Mouse (Mus musculus) embryonic facial prominence, embryonic 12.5 days (tissue): ENCODE measurements at regions not wholly inside any gene's neighbourhood (a gene's known extent, or its start where the extent isn't known, plus 50 kb on each side); places are given as distances from the start of the nearest gene placed in this dataset.

Experiments used
- ATAC-seq: fragments of 200-750 bp; cut with Nextera tagmentation; 2 replicates; pipeline ENCODE4 v1.8.0; 2017; ENCODE audit not compliant: insufficient number of reproducible peaks, insufficient read depth, low FRiP score, low TSS enrichment
- H3K27ac ChIP-seq: fragments of 300-500 bp; sonication (generic); 2 replicates; pipeline ENCODE4 v1.5.1; 2016; ENCODE audit warnings: mild to moderate bottlenecking
- H3K27me3 ChIP-seq: fragments of 300-500 bp; sonication (generic); 2 replicates; pipeline ENCODE4 v1.6.1; 2016; ENCODE audit warnings: mild to moderate bottlenecking, moderate library complexity
- H3K36me3 ChIP-seq: fragments of 300-500 bp; sonication (generic); 2 replicates; pipeline ENCODE4 v1.6.1; 2016; ENCODE audit warnings: mild to moderate bottlenecking
- H3K4me1 ChIP-seq: fragments of 300-500 bp; sonication (generic); 2 replicates; pipeline ENCODE4 v1.6.1; 2016
- H3K4me2 ChIP-seq: fragments of 300-500 bp; sonication (generic); replicated peaks from 2 replicates; pipeline ENCODE4 v1.6.1; 2016; ENCODE audit warnings: mild to moderate bottlenecking, moderate library complexity
- H3K4me3 ChIP-seq: fragments of 300-500 bp; sonication (generic); 2 replicates; pipeline ENCODE4 v1.5.1; 2016; ENCODE audit warnings: mild to moderate bottlenecking
- H3K9ac ChIP-seq: fragments of 300-500 bp; sonication (generic); 2 replicates; pipeline ENCODE4 v1.6.1; 2016; ENCODE audit warnings: mild to moderate bottlenecking, moderate library complexity
- H3K9me3 ChIP-seq: fragments of 300-500 bp; sonication (generic); 2 replicates; pipeline ENCODE4 v1.6.1; 2016; ENCODE audit warnings: mild to moderate bottlenecking, moderate library complexity
- WGBS: fragments of 180-500 bp; shearing (Covaris S2); methylation state at CpG from one replicate; pipeline ENCODE4 v1.1.7; 2016; 5-methylcytosine and 5-hydroxymethylcytosine counted together

- peaks cover 26% of the 10 kb centered on the region for H3K4me1 ChIP-seq
- no peak overlapping the region for H3K27ac ChIP-seq
- no peak overlapping the region for H3K4me2 ChIP-seq
- 55% methylated on average over 5 of the region's 5 CpGs for WGBS
- no peak for ATAC-seq
- no peaks in the 10 kb centered on the region for H3K27me3 ChIP-seq
- no peaks in the 10 kb centered on the region for H3K36me3 ChIP-seq
- no peak overlapping the region for H3K4me3 ChIP-seq
- no peaks in the 10 kb centered on the region for H3K9me3 ChIP-seq
- no peak overlapping the region for H3K9ac ChIP-seq
These were observed 54.6 kb downstream of the Gm11733 start for GRCm38 (mm10) chr11:117538732-117539131.

- Histone ChIP-seq H3K27me3 (no peaks in the 10 kb centered on the region), H3K4me2 (no peak overlapping the region), H3K9me3 (no peaks in the 10 kb centered on the region), H3K27ac (peak overlapping the region; percentile 54; the same call in 1 of the 2 replicates), H3K4me3 (no peak overlapping the region), H3K4me1 (peaks cover 26% of the 10 kb centered on the region), H3K36me3 (no peaks in the 10 kb centered on the region), H3K9ac (no peak overlapping the region)
- 39% methylated on average over 5 of the region's 5 CpGs for WGBS
- no peak for ATAC-seq
These were observed 56.4 kb downstream of the Gm11733 start for GRCm38 (mm10) chr11:117540609-117541008.

GRCm38 (mm10) chr11:117541205-117541884, 57.2 kb downstream of the Gm11733 start:
- ATAC-seq, result no peak
- H3K9ac ChIP-seq, result no peak overlapping the region
- H3K27me3 ChIP-seq, result 0 out of 2 replicates have a peak, but pooled peaks cover 3% of the 10 kb centered on the region
- WGBS, result 6% methylated on average over 6 of the region's 6 CpGs
- H3K36me3 ChIP-seq, result no peaks in the 10 kb centered on the region
- peaks cover 26% of the 10 kb centered on the region for H3K4me1 ChIP-seq
- no peaks in the 10 kb centered on the region for H3K9me3 ChIP-seq
- no peak overlapping the region for H3K4me3 ChIP-seq
- 0 out of 2 replicates have a peak overlapping the region, but pooled peaks have one; percentile 54 for H3K27ac ChIP-seq
- H3K4me2 ChIP-seq, result no peak overlapping the region

GRCm38 (mm10) chr11:117543191-117543590, 59.0 kb downstream of the Gm11733 start:
- Histone ChIP-seq H3K4me2 (no peak overlapping the region), H3K27ac (no peak overlapping the region), H3K4me1 (peaks cover 26% of the 10 kb centered on the region), H3K27me3 (0 out of 2 replicates have a peak, but pooled peaks cover 4% of the 10 kb centered on the region), H3K9ac (no peak overlapping the region), H3K4me3 (no peak overlapping the region), H3K36me3 (no peaks in the 10 kb centered on the region), H3K9me3 (no peaks in the 10 kb centered on the region)
- ATAC-seq, result no peak
- WGBS, result 32% methylated on average over 6 of the region's 6 CpGs

GRCm38 (mm10) chr11:117544507-117544906, 60.3 kb downstream of the Gm11733 start:
- peaks cover 18% of the 10 kb centered on the region for H3K4me1 ChIP-seq
- H3K27me3 ChIP-seq, result 0 out of 2 replicates have a peak, but pooled peaks cover 4% of the 10 kb centered on the region
- 30% methylated on average over 6 of the region's 6 CpGs for WGBS
- H3K9ac ChIP-seq, result no peak overlapping the region
- H3K9me3 ChIP-seq, result no peaks in the 10 kb centered on the region
- H3K4me2 ChIP-seq, result no peak overlapping the region
- H3K4me3 ChIP-seq, result no peak overlapping the region
- ATAC-seq, result no peak
- no peak overlapping the region for H3K27ac ChIP-seq
- H3K36me3 ChIP-seq, result no peaks in the 10 kb centered on the region

- ATAC-seq, result no peak
- Histone ChIP-seq H3K4me2 (no peak overlapping the region), H3K27me3 (0 out of 2 replicates have a peak, but pooled peaks cover 4% of the 10 kb centered on the region), H3K9ac (no peak overlapping the region), H3K4me1 (peaks cover 18% of the 10 kb centered on the region), H3K27ac (no peak overlapping the region), H3K36me3 (no peaks in the 10 kb centered on the region), H3K4me3 (no peak overlapping the region), H3K9me3 (no peaks in the 10 kb centered on the region)
- WGBS, result 60% methylated on average over 3 of the region's 3 CpGs
These were observed 60.8 kb downstream of the Gm11733 start for GRCm38 (mm10) chr11:117544926-117545325.

- Histone ChIP-seq H3K4me1 (no peaks in the 10 kb centered on the region), H3K4me3 (no peak overlapping the region), H3K4me2 (no peak overlapping the region), H3K27ac (no peak overlapping the region), H3K36me3 (no peaks in the 10 kb centered on the region), H3K9ac (no peak overlapping the region), H3K27me3 (no peaks in the 10 kb centered on the region), H3K9me3 (no peaks in the 10 kb centered on the region)
- 95% methylated on average over 5 of the region's 5 CpGs for WGBS
- no peak for ATAC-seq
These were observed 67.8 kb downstream of the Gm11733 start for GRCm38 (mm10) chr11:117551926-117552325.

GRCm38 (mm10) chr11:117552430-117552969, 68.3 kb downstream of the Gm11733 start:
- no peaks in the 10 kb centered on the region for H3K27me3 ChIP-seq
- H3K9me3 ChIP-seq, result no peaks in the 10 kb centered on the region

GRCm38 (mm10) chr11:117554111-117554510, 69.9 kb downstream of the Gm11733 start:
- no peaks in the 10 kb centered on the region for H3K27me3 ChIP-seq
- no peak overlapping the region for H3K4me3 ChIP-seq
- H3K36me3 ChIP-seq, result no peaks in the 10 kb centered on the region
- no peak for ATAC-seq
- H3K9me3 ChIP-seq, result no peaks in the 10 kb centered on the region
- H3K4me2 ChIP-seq, result no peak overlapping the region
- no peak overlapping the region for H3K27ac ChIP-seq
- no peaks in the 10 kb centered on the region for H3K4me1 ChIP-seq
- WGBS, result 52% methylated on average over 10 of the region's 10 CpGs
- no peak overlapping the region for H3K9ac ChIP-seq

More at GRCm38 (mm10) chr11:117552430-117552969, 68.3 kb downstream of the Gm11733 start:
- 89% methylated on average over 8 of the region's 8 CpGs for WGBS
- H3K27ac ChIP-seq, result no peak overlapping the region
- no peak overlapping the region for H3K9ac ChIP-seq
- H3K4me2 ChIP-seq, result no peak overlapping the region
- no peaks in the 10 kb centered on the region for H3K36me3 ChIP-seq
- no peak overlapping the region for H3K4me3 ChIP-seq
- ATAC-seq, result no peak
- H3K4me1 ChIP-seq, result no peaks in the 10 kb centered on the region

GRCm38 (mm10) chr11:117557474-117558381, 73.6 kb downstream of the Gm11733 start:
- Histone ChIP-seq H3K27me3 (no peaks in the 10 kb centered on the region), H3K4me2 (no peak overlapping the region), H3K4me1 (no peaks in the 10 kb centered on the region), H3K9ac (no peak overlapping the region), H3K4me3 (no peak overlapping the region), H3K9me3 (no peaks in the 10 kb centered on the region), H3K36me3 (no peaks in the 10 kb centered on the region), H3K27ac (no peak overlapping the region)
- 81% methylated on average over 16 of the region's 16 CpGs for WGBS
- no peak for ATAC-seq

GRCm38 (mm10) chr11:117559839-117560238, 75.7 kb downstream of the Gm11733 start:
- no peak overlapping the region for H3K9ac ChIP-seq
- no peak overlapping the region for H3K4me3 ChIP-seq
- no peak overlapping the region for H3K27ac ChIP-seq
- no peak overlapping the region for H3K4me2 ChIP-seq
- H3K36me3 ChIP-seq, result no peaks in the 10 kb centered on the region
- no peaks in the 10 kb centered on the region for H3K4me1 ChIP-seq
- ATAC-seq, result no peak
- no peaks in the 10 kb centered on the region for H3K27me3 ChIP-seq
- H3K9me3 ChIP-seq, result no peaks in the 10 kb centered on the region
